Mouse (Mus musculus): ENCODE measurements around the gene Ube2n.

Gene Ube2n

DNA sequence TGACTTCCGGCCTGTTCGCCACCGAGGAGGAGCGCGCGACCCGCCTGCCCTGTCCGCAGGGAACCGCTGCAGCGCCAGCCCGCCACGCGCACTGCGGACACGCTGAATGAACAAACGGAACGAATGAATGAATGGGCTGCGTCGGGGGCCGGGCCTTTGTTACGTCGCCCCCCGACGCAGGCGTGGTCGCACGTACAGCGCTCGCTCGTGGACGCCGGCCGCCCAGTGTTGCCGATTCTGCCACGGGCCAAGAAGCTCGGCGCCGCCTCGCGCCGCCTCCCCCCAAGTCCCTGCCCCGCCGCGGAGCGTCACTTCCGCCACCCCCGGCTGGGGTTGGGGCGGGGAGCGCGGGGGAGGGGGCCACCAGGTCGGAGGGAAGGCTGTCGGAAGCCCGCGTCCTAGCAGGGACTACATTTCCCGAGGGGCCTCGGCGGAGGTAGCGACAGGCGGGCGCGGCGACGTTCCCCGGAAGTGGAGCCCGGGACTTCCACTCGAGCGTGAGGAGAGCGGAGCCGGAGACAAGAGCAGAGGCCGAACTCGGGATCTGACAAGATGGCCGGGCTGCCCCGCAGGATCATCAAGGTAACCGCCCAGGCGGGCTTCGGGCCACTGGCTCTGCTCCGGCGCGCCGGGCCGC, at the start of gene Ube2n:
Gene Ube2n, plus strand, starts transcription at position 490 of the 637 bp plus-strand sequence.
- DNase-seq (ENCODE audit: low spot score), result peak; percentile 95

DNA sequence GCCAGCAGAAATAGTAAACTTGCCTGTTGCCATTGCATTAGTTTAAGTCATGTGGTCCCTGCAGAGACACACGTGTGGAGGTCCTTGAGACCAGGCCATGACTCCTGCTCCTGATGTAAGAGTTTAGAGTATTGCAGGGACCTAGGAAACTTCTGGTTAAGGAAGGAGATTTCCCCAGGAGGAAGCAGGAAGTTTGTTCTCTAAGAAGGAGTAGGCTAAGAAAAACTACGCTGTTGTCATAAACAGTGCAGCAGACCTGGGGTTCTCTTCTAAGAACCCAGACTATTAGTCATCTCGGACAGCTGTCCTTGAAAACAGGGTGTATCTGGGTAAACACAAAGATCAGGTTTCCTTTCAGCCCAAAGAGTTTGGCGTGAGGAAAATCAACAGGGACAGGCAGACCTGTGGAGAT, 49.5 kb upstream of the Ube2n start:
- no peak for DNase-seq (ENCODE audit: low spot score)

GRCm38 (mm10) chr10:95468894-95469293, 46.1 kb upstream of the Ube2n start:
- DNase-seq (ENCODE audit: low spot score), result no peak

- DNase-seq (ENCODE audit: low spot score), result no peak
Measured at GRCm38 (mm10) chr10:95471186-95471585, 43.8 kb upstream of the Ube2n start.

DNA sequence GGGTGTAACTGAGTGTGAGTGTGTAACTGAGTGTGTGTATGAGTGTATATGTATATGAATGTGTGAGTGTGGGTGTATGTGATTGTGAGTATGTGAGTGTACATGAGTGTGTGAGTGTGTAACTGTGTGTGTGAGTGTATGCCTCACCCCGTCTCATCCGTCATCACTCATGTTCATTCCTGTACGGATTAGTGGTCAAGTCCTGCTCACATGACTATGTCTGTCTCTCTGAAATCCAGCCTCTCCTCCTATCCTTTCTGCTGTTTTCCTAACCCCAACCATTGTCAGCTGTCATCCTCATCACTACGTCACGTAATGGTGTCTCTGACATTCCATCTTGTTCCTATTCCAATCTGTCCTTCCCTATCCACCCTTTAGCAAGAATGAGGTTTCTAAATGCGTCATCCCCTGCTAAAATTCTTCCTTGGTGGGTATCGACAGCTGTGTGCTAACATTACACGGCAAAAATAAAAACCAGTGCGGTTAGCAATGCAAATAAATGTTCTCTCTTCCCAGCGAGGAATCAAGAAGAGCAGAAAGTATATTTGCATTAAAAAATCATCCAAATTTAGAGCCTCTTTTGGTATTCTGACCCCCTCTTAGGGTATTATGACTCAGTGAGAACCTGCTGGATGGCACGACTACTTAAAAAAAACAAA, 42.9 kb upstream of the Ube2n start:
- DNase-seq (ENCODE audit: low spot score), result no peak

DNA sequence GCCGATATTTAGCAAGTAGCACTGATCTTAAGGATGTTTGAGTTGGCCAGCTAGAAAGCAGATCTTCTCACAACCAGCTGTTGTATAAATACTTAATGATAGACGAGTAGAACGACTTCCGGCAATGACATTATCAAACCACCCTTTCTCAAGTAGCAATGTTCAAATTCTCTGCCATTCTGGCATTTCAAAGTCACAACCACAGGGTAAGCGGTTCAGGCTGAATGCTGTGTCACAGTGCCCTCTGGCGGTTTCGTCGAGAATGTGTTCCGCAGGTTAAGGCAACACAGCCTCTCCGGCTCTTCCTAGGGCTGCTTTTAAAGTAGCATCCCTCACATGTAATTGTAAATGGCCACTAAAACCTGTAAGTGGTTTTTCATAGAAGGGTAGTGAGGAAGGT, 39.0 kb upstream of the Ube2n start:
- DNase-seq (ENCODE audit: low spot score), result peak; percentile 84

- DNase-seq (ENCODE audit: low spot score), result no peak
Measured at GRCm38 (mm10) chr10:95477516-95477915, 37.4 kb upstream of the Ube2n start.

DNA sequence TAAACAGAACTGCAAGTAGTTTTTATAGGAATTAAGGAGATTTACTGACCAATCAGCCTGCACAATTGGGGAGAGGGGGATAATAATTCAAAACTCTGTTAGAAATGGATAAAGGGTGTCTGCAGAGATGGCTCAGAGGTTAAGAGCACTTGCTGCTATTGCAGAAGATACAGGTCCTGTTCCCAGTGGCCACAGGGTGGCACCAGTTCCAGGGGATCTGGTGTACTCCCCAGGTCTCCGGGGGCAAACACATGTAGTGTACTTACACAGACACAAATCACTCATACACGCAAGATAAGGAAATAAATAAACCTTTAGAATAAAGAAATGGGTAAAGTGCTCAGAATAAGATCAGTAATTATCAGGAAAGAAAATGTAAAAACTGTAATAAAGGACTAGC, 25.3 kb upstream of the Ube2n start:
- DNase-seq (ENCODE audit: low spot score), result no peak

DNA sequence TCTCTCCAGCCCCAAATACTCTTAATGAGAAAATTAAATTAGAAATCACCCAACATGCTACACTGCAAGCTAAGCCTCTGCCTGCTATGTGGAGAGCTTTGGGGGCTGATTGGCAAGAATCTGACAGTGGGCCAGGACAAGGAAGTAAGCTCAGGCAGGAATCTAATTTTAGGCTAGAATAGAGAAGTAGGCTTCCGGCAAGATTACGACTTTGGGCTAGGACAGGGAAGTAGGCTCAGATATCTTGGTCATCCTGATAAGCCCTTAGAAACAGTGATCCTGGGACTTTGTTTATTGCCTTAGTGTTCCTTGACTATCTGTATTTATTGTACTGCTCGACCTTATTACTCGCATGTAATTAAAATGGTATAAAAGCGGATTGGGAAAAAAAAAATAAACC, 20.7 kb upstream of the Ube2n start:
- no peak for DNase-seq (ENCODE audit: low spot score)

DNA sequence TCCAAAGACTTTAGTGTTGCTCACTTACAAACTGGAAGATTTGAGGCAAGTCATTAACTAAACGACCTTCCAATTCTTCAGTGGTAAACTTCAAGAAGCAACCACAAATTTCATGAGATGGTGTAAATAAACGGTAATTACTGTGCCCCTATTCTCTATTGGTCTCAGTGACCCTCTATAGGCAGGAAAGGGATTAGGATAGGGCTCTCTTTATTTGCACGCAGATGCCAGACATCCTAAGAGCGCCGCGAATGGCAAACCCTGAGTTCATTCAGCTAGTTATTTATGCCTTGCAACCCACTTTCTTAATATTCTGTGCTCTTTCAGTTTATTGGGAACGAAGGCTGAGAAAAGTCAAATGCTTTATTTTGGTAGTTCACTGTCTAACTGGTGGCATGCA, 13.9 kb upstream of the Ube2n start:
- no peak for DNase-seq (ENCODE audit: low spot score)

DNA sequence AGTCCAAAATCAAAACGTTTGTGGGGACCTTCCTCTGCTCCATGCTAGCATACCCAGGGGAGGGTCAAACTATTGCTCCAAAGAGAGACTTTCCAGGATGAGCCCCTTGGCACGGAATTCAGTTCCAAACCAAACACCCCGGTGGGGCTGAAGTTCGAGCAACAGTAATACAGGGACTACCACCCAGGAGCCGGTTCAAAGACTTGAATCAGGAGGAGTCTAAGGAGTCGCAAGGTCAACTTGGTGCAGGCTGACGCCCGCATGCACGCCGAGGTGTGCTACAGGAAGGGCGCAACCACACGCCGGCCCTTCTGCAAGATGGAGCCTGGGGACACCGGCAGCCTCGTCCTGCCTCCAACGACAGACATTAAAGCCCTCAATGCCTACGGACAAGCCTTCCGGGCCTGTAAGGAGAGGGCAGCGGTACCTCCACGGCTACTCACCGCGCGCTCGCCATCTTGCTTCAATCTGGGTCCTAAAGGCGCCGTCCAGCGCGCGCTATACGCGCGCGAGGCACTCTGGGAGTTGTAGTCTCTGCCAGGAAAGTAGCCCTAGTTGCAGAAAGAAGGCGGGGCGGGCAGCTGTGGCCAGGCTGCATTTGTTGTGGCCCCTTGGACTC, 13.4 kb upstream of the Ube2n start, which contains the start of gene Mrpl42:
Gene Mrpl42, minus strand, starts transcription at position 478 of the 619 bp plus-strand sequence.
- peak; percentile 67 for DNase-seq (ENCODE audit: low spot score)

DNA sequence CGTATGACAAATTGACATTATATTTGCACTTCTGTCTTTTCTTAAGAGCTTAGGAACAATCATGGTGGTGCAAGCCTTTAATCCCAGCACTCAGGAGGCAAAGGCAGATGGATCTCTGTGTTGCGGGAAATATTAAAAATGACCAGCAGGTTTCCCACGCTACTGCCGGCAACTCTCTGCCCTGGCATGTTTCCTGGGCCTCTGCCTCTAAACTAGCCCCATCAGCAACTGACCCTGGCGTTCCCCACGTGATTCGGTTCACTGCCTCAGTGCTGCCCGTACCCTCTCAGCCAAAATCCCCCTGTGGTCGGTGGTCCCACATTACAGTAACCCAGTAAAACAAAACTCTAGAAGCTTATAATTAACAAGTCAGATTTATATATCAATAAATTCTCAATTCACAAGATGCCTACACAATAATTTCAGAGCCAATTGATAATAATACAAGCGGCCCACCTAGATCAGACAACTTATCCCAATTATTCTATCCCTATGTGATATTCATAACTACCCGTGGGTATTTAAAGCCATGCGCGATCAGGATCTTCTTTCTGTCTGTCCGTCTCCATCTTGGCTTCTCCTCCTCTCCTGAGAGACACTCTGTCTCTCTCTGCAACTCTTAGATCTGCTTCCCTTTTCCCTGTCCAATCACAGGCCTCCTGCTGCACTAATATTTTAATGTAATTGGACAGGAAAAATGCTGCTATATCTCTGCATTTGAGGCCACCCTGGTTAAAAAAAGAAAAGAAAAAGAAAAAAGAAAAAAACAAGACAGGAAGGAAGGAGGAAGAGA, 11.3 kb upstream of the Ube2n start:
- DNase-seq (ENCODE audit: low spot score), result no peak

GRCm38 (mm10) chr10:95504341-95504740, 10.6 kb upstream of the Ube2n start:
- no peak for DNase-seq (ENCODE audit: low spot score)

DNA sequence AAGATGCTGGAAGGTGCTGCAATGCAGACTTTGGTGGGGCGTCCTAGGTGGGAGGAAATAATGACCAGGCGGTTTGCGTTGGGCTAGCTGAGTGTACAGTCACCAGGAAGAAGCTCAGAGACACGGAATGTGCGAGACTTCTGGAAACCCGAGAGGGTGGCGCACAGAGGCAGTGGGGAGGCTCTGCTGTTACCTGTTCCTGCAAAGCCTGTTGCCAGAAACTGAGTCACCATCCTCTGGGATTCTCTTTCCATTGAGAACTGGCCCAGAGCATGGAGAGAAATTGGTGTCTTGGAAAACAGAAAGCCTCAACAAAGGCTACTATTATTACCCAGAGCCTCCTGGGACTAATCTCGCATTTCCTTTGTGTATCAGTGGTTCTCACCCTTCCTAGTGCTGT, 6.8 kb upstream of the Ube2n start:
- no peak for DNase-seq (ENCODE audit: low spot score)

- no peak for DNase-seq (ENCODE audit: low spot score)
Measured at GRCm38 (mm10) chr10:95508793-95509192, 6.2 kb upstream of the Ube2n start.

- no peak for DNase-seq (ENCODE audit: low spot score)
Measured at GRCm38 (mm10) chr10:95509263-95509662, 5.7 kb upstream of the Ube2n start.

- DNase-seq (ENCODE audit: low spot score), result no peak
Measured at GRCm38 (mm10) chr10:95512635-95513034, 2.3 kb upstream of the Ube2n start.

GRCm38 (mm10) chr10:95513768-95514556, 983 bp upstream of the Ube2n start:
- no peak for DNase-seq (ENCODE audit: low spot score)

GRCm38 (mm10) chr10:95515293-95515931, 467 bp downstream of the Ube2n start:
- peak; percentile 31 for DNase-seq (ENCODE audit: low spot score)

DNA sequence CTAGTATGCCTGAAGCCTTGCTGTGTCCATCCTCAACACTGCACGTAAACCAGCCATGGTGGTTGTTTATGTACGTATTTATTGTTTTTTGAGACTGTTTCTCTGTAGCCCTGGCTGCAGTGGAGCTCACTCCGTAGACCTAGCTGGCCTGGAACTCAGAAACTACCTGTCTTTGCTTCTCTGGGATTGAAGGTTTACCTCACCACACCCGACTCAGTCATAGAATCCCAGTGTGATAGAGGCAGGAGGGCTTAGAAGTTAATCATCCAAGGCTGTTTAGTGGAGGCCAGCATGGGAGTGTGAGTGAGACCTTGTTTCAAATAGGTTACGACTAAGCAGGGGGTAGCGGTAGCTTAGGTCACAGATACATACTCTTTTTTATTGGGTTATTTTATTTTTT, 2.7 kb downstream of the Ube2n start:
- DNase-seq (ENCODE audit: low spot score), result no peak

DNA sequence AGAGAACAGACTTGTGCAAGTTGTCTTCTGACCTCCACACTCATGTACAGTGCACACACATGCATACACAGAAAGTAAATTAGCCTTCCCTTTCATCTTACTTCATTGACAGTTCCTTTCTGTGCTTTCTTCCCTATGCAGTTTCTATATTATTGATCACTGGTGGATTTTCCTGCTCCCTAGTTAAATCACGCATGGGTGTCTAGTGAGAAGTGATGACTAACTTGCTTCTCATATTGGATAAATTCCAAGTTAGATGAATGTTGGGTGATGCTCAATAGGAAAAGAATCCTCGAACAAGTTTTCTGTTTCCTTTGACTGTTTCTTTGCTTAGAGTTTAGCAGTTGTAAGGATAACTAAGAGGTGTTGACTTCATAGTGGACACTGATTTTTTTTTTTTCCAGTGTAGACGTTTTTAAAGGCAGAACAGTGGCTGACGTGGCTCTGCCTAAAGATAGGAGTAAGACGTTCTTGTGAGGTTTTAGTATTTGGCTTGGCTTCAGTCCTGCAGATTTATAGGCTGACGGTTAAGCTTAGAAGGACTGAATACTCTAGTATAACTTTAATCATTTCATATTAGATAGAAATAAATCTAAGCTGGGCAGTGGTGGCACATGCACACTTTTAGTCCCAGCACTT, 10.2 kb downstream of the Ube2n start:
- no peak for DNase-seq (ENCODE audit: low spot score)
